Mouse (Mus musculus) midbrain, postnatal 0 days (tissue): ENCODE results near the gene Nat8f5. TPM values are rescaled to one million over a fixed set of nuclear protein-coding genes. Genes with fewer than 3 reads are reported as not detected.
"Not testable (repeated sequence)": the region's sequence is repeated elsewhere in the genome, so short reads cannot be mapped to it uniquely, and the experiment has no call there.

Experiments
- ATAC-seq: fragments of 200-750 bp; cut with Nextera tagmentation; 2 replicates; pipeline ENCODE4 v1.8.0; 2017; ENCODE audit warnings: moderate number of reproducible peaks, mild to moderate bottlenecking, moderate TSS enrichment, moderate library complexity; ENCODE audit not compliant: low FRiP score
- DNase-seq: peaks from one replicate; pipeline ENCODE4 v3.0.0-alpha.2; 2015; ENCODE audit warnings: low spot score
- H3K27ac ChIP-seq: fragments of 300-500 bp; sonication (generic); 2 replicates; pipeline ENCODE4 v1.5.1; 2014; ENCODE audit warnings: low read depth, mild to moderate bottlenecking, low read length, mixed read lengths
- H3K27me3 ChIP-seq: fragments of 300-500 bp; sonication (generic); 2 replicates; pipeline ENCODE4 v1.6.1; 2014; ENCODE audit warnings: low read length, control low read depth, mixed read lengths; ENCODE audit not compliant: insufficient read depth
- H3K36me3 ChIP-seq: fragments of 300-500 bp; sonication (generic); 2 replicates; pipeline ENCODE4 v1.6.1; 2014; ENCODE audit warnings: low read length, control low read depth, mixed read lengths; ENCODE audit not compliant: insufficient read depth
- H3K4me1 ChIP-seq: fragments of 300-500 bp; sonication (generic); 2 replicates; pipeline ENCODE4 v1.6.1; 2014; ENCODE audit warnings: mild to moderate bottlenecking, control low read depth, antibody characterized with exemption, low read length, mixed read lengths; ENCODE audit not compliant: insufficient read depth
- H3K4me2 ChIP-seq: fragments of 300-500 bp; sonication (generic); 2 replicates; pipeline ENCODE4 v1.6.1; 2014; ENCODE audit warnings: low read depth, mild to moderate bottlenecking, low read length, mixed read lengths; ENCODE audit not compliant: poor library complexity, severe bottlenecking
- H3K4me3 ChIP-seq: fragments of 300-500 bp; sonication (generic); 2 replicates; pipeline ENCODE4 v1.5.1; 2014; ENCODE audit warnings: low read depth, mild to moderate bottlenecking, low read length, moderate library complexity
- H3K9ac ChIP-seq: fragments of 300-500 bp; sonication (generic); replicated peaks from 2 replicates; pipeline ENCODE4 v1.6.1; 2014; ENCODE audit warnings: mild to moderate bottlenecking, low read length, moderate library complexity, mixed read lengths; ENCODE audit not compliant: poor library complexity, severe bottlenecking
- H3K9me3 ChIP-seq: fragments of 300-500 bp; sonication (generic); 2 replicates; pipeline ENCODE4 v1.6.1; 2016; ENCODE audit warnings: low read length, control low read depth
- CTCF ChIP-seq: IDR thresholded peaks from 2 replicates; pipeline ENCODE4 v1.5.1; 2016; ENCODE audit warnings: antibody characterized with exemption, mild to moderate bottlenecking
- WGBS: fragments of 180-500 bp; shearing (Covaris S2); extraction: QIAGEN DNeasy Blood & Tissue Kit; methylation state at CpG from one replicate; pipeline ENCODE4 v1.1.7; 2014; 5-methylcytosine and 5-hydroxymethylcytosine counted together
- polyA plus RNA-seq: library from polyadenylated mRNA; unstranded; fragments of >200 nt; fragmentation: Nextera tagmentation; extraction: Ambion mirVana; gene quantifications from 2 replicates; pipeline ENCODE4 v1.2.1, GENCODE M21; 2015
- total RNA-seq: library from RNA; depleted of rRNA; stranded (reverse); fragments of >200 nt; gene quantifications from 2 replicates; pipeline ENCODE4 v1.2.3, GENCODE M21; 2014

Gene Nat8f5
- total and polyA plus RNA-seq, 2 experiments from 2014 or later = 0.49 to 0.73 TPM

GRCm38 (mm10) chr6:85838674-85839073, 17.9 kb upstream of the Nat8f5 start:
- Histone ChIP-seq H3K27me3 (no peaks in the 10 kb centered on the region), H3K4me1 (no peaks in the 10 kb centered on the region), H3K4me2 (no peak overlapping the region), H3K9ac (no peak overlapping the region), H3K9me3 (no peaks in the 10 kb centered on the region), H3K4me3 (no peak overlapping the region), H3K36me3 (no peaks in the 10 kb centered on the region), H3K27ac (no peak overlapping the region; the same call in 1 of the 2 replicates)
- WGBS = 64% methylated on average over 8 of the region's 8 CpGs
- DNase-seq = no peak
- no peak for TF ChIP-seq CTCF
- no peak for ATAC-seq

GRCm38 (mm10) chr6:85837307-85837706, 16.5 kb upstream of the Nat8f5 start:
- not testable (repeated sequence) for H3K4me3 ChIP-seq
- ATAC-seq (0 out of 2 replicates have a peak, but pooled peaks have one; percentile 58), DNase-seq (peak; percentile 66)

GRCm38 (mm10) chr6:85836827-85837226, 16.1 kb upstream of the Nat8f5 start:
- DNase-seq = peak; percentile 34
- ATAC-seq, H3K36me3 ChIP-seq, H3K4me1 ChIP-seq, H3K4me2 ChIP-seq, H3K27ac ChIP-seq, H3K9me3 ChIP-seq, H3K27me3 ChIP-seq, H3K4me3 ChIP-seq, H3K9ac ChIP-seq: not testable (repeated sequence)
- peak; percentile 49 for TF ChIP-seq CTCF
- 5% methylated on average over 8 of the region's 9 CpGs for WGBS

More at GRCm38 (mm10) chr6:85837307-85837706, 16.5 kb upstream of the Nat8f5 start:
- H3K27ac ChIP-seq, H3K27me3 ChIP-seq, H3K4me2 ChIP-seq, H3K9ac ChIP-seq, H3K9me3 ChIP-seq, H3K36me3 ChIP-seq, H3K4me1 ChIP-seq: not testable (repeated sequence)
- TF ChIP-seq CTCF = peak; percentile 49; the same call in 1 of the 2 replicates
- 14% methylated on average over 12 of the region's 12 CpGs for WGBS

- H3K27ac ChIP-seq, H3K4me1 ChIP-seq, H3K4me2 ChIP-seq, H3K9me3 ChIP-seq, H3K9ac ChIP-seq, H3K4me3 ChIP-seq, H3K36me3 ChIP-seq, ATAC-seq, DNase-seq, H3K27me3 ChIP-seq: not testable (repeated sequence)
- WGBS = 79% methylated on average over 5 of the region's 5 CpGs
Measured at GRCm38 (mm10) chr6:85836098-85836497, 15.3 kb upstream of the Nat8f5 start.

- ATAC-seq, H3K4me1 ChIP-seq, H3K9ac ChIP-seq, H3K36me3 ChIP-seq, H3K9me3 ChIP-seq, DNase-seq, H3K27ac ChIP-seq, H3K4me2 ChIP-seq, H3K4me3 ChIP-seq, H3K27me3 ChIP-seq: not testable (repeated sequence)
- 84% methylated on average over 1 of the region's 2 CpGs for WGBS
Measured at GRCm38 (mm10) chr6:85835104-85835503, 14.3 kb upstream of the Nat8f5 start.

- H3K36me3 ChIP-seq, H3K27ac ChIP-seq, H3K4me2 ChIP-seq, DNase-seq, ATAC-seq, H3K9ac ChIP-seq, H3K27me3 ChIP-seq, H3K4me3 ChIP-seq, H3K9me3 ChIP-seq, H3K4me1 ChIP-seq: not testable (repeated sequence)
Measured at GRCm38 (mm10) chr6:85834504-85835100, 13.8 kb upstream of the Nat8f5 start.
